Mouse (Mus musculus) ES-Bruce4 (cell line): ENCODE results near the gene Atox1. TPM values are rescaled to one million over a fixed set of nuclear protein-coding genes. Genes with fewer than 3 reads are reported as not detected.
A peak's percentile ranks its signal among the peaks of the same experiment; 100 is the strongest.

Experiments
- H3K27ac ChIP-seq: 2 replicates; pipeline ENCODE4 v1.5.1; 2012; ENCODE audit warnings: low read length, inconsistent platforms; ENCODE audit not compliant: insufficient read depth
- H3K27me3 ChIP-seq: 2 replicates; pipeline ENCODE4 v1.6.1; 2012; ENCODE audit warnings: mild to moderate bottlenecking, low read length, inconsistent platforms; ENCODE audit not compliant: control insufficient read depth, poor library complexity, insufficient read depth, severe bottlenecking
- H3K36me3 ChIP-seq: 2 replicates; pipeline ENCODE4 v1.6.1; 2012; ENCODE audit warnings: inconsistent platforms, mild to moderate bottlenecking, low read length, moderate library complexity; ENCODE audit not compliant: control insufficient read depth, poor library complexity, insufficient read depth, severe bottlenecking
- H3K4me1 ChIP-seq: one replicate; pipeline ENCODE4 v1.8.1; 2011; ENCODE audit warnings: low read length; ENCODE audit not compliant: control insufficient read depth, insufficient read depth
- H3K4me3 ChIP-seq: 2 replicates; pipeline ENCODE4 v1.5.1; 2011; ENCODE audit warnings: low read depth, mild to moderate bottlenecking, low read length
- H3K9ac ChIP-seq: 2 replicates; pipeline ENCODE4 v1.6.1; 2012; ENCODE audit warnings: low read depth, mild to moderate bottlenecking, inconsistent platforms; ENCODE audit not compliant: poor library complexity, severe bottlenecking
- H3K9me3 ChIP-seq: replicated peaks from 2 replicates; pipeline ENCODE4 v1.6.1; 2012; ENCODE audit warnings: mild to moderate bottlenecking, low read length, inconsistent platforms; ENCODE audit not compliant: control insufficient read depth, poor library complexity, insufficient read depth, severe bottlenecking
- CTCF ChIP-seq: IDR thresholded peaks from one replicate; pipeline ENCODE4 v1.8.1; 2011; ENCODE audit warnings: low read depth, low read length
- EP300 ChIP-seq: IDR thresholded peaks from 2 replicates; pipeline ENCODE4 v1.6.1; 2011; ENCODE audit warnings: low read depth, low read length; ENCODE audit not compliant: insufficient read depth
- POLR2A ChIP-seq: IDR thresholded peaks from one replicate; pipeline ENCODE4 v1.8.1; 2011; ENCODE audit warnings: low read length; ENCODE audit not compliant: insufficient read depth
- polyA plus RNA-seq: library from polyadenylated mRNA; stranded (reverse); fragments of >200 nt; gene quantifications from 2 replicates; pipeline ENCODE4 v1.2.4, GENCODE M21; 2011; ENCODE audit warnings: low read depth; ENCODE audit not compliant: missing spikeins, insufficient read depth, insufficient read length

The Atox1 gene
- polyA plus RNA-seq, 1 experiment = 120 TPM

GRCm38 (mm10) chr11:55459850-55460558, 1.0 kb downstream of the Atox1 start:
- peak overlapping the region; percentile 63 for H3K9ac ChIP-seq
- H3K27ac ChIP-seq = 0 out of 2 replicates have a peak overlapping the region, but pooled peaks have one; percentile 7
- no peaks in the 10 kb centered on the region for H3K27me3 ChIP-seq
- no peaks in the 10 kb centered on the region for H3K36me3 ChIP-seq
- H3K4me3 ChIP-seq = peak overlapping the region; percentile 94
- H3K9me3 ChIP-seq = no peaks in the 10 kb centered on the region
- TF ChIP-seq POLR2A (no peak), CTCF (no peak), EP300 (no peak)
- no peaks in the 10 kb centered on the region for H3K4me1 ChIP-seq

- Histone ChIP-seq H3K4me1 (no peaks in the 10 kb centered on the region), H3K4me3 (no peak overlapping the region), H3K9me3 (no peaks in the 10 kb centered on the region), H3K9ac (no peak overlapping the region), H3K27ac (no peak overlapping the region), H3K27me3 (no peaks in the 10 kb centered on the region), H3K36me3 (peaks cover 8% of the 10 kb centered on the region; the same call in 1 of the 2 replicates)
- TF ChIP-seq POLR2A = no peak
Measured at GRCm38 (mm10) chr11:55458501-55458900, 2.5 kb downstream of the Atox1 start.

- H3K27me3 ChIP-seq = no peaks in the 10 kb centered on the region
- no peak overlapping the region for H3K4me3 ChIP-seq
- H3K27ac ChIP-seq = no peak overlapping the region
- TF ChIP-seq CTCF = no peak
- no peak for TF ChIP-seq POLR2A
- no peak for TF ChIP-seq EP300
- no peaks in the 10 kb centered on the region for H3K9me3 ChIP-seq
- peaks cover 18% of the 10 kb centered on the region for H3K36me3 ChIP-seq
- no peak overlapping the region for H3K9ac ChIP-seq
- no peaks in the 10 kb centered on the region for H3K4me1 ChIP-seq
Measured at GRCm38 (mm10) chr11:55455166-55455565, 5.9 kb downstream of the Atox1 start.

GRCm38 (mm10) chr11:55453640-55454039, 7.4 kb downstream of the Atox1 start:
- Histone ChIP-seq H3K36me3 (peaks cover 25% of the 10 kb centered on the region), H3K9ac (no peak overlapping the region)
- TF ChIP-seq CTCF (no peak), POLR2A (no peak), EP300 (no peak)

GRCm38 (mm10) chr11:55450311-55450710, 10.7 kb downstream of the Atox1 start:
- Histone ChIP-seq H3K9me3 (no peaks in the 10 kb centered on the region), H3K36me3 (peaks cover 37% of the 10 kb centered on the region)
- 0 out of 2 replicates have a peak, but pooled peaks have one; percentile 28 for TF ChIP-seq EP300
- TF ChIP-seq POLR2A = no peak

More at GRCm38 (mm10) chr11:55453640-55454039, 7.4 kb downstream of the Atox1 start:
- H3K27me3 ChIP-seq = no peaks in the 10 kb centered on the region
- H3K4me1 ChIP-seq = no peaks in the 10 kb centered on the region
- no peaks in the 10 kb centered on the region for H3K9me3 ChIP-seq
- no peak overlapping the region for H3K4me3 ChIP-seq
- no peak overlapping the region for H3K27ac ChIP-seq

GRCm38 (mm10) chr11:55449531-55449930, 11.5 kb downstream of the Atox1 start:
- Histone ChIP-seq H3K27ac (no peak overlapping the region), H3K9me3 (no peaks in the 10 kb centered on the region), H3K27me3 (no peaks in the 10 kb centered on the region), H3K9ac (no peak overlapping the region), H3K4me1 (no peaks in the 10 kb centered on the region), H3K4me3 (no peak overlapping the region), H3K36me3 (peaks cover 37% of the 10 kb centered on the region)
- TF ChIP-seq EP300 = no peak
- no peak for TF ChIP-seq POLR2A
- no peak for TF ChIP-seq CTCF

More at GRCm38 (mm10) chr11:55450311-55450710, 10.7 kb downstream of the Atox1 start:
- peak overlapping the region; percentile 30 for H3K27ac ChIP-seq
- H3K9ac ChIP-seq = no peak overlapping the region
- H3K27me3 ChIP-seq = no peaks in the 10 kb centered on the region
- H3K4me1 ChIP-seq = no peaks in the 10 kb centered on the region
- no peak overlapping the region for H3K4me3 ChIP-seq
